Mouse (Mus musculus) embryonic fibroblast, embryonic 13.5 days (primary cell): ENCODE data around the gene Clec1b.

Experiments
- CTCF ChIP-seq: IDR thresholded peaks from 2 replicates; pipeline ENCODE4 v1.5.1; 2011; ENCODE audit warnings: mild to moderate bottlenecking, control low read depth, low read length, moderate library complexity, borderline replicate concordance; ENCODE audit not compliant: insufficient read depth
- POLR2A ChIP-seq: IDR thresholded peaks from 2 replicates; pipeline ENCODE4 v1.6.1; 2011; ENCODE audit warnings: low read depth, mild to moderate bottlenecking, control low read depth, low read length, moderate library complexity

DNA sequence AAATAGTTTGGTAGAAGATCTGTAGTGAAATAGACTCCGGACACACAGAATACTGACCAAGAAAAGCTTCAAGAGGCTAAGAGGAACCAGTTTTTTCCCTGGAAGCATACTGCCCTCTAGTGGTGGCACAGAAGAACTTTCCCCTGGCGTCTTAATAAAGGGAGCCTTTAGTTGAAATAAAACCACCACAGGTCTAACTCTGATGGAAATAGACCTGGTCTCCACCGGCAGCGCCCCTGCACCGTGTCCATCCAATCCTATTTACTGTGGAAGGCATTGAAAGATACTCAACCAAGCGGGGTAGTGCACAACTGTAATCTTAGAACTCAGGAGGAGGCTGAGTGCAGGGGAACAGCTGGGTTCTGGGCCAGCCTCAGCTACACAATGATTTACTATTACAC is 31.1 kb upstream of the Clec1b start:
- TF ChIP-seq POLR2A (no peak), CTCF (no peak)
